Mouse (Mus musculus) lung, embryonic 15.5 days (tissue): ENCODE data around the gene Rapgef2. TPM values are rescaled to one million over a fixed set of nuclear protein-coding genes. Genes with fewer than 3 reads are reported as not detected.

Source experiments
- ATAC-seq: fragments of 200-750 bp; cut with Nextera tagmentation; 2 replicates; pipeline ENCODE4 v1.8.0; 2017; ENCODE audit warnings: moderate number of reproducible peaks, borderline replicate concordance; ENCODE audit not compliant: low FRiP score, low TSS enrichment; ENCODE audit errors: extremely low read depth
- H3K27ac ChIP-seq: fragments of 300-500 bp; sonication (generic); 2 replicates; pipeline ENCODE4 v1.5.1; 2015; ENCODE audit warnings: moderate library complexity, mild to moderate bottlenecking, inconsistent platforms
- H3K27me3 ChIP-seq: fragments of 300-500 bp; sonication (generic); 2 replicates; pipeline ENCODE4 v1.6.1; 2015; ENCODE audit warnings: inconsistent platforms
- H3K36me3 ChIP-seq: fragments of 300-500 bp; sonication (generic); 2 replicates; pipeline ENCODE4 v1.6.1; 2015; ENCODE audit warnings: inconsistent platforms
- H3K4me1 ChIP-seq: fragments of 300-500 bp; sonication (generic); 2 replicates; pipeline ENCODE4 v1.6.1; 2015; ENCODE audit warnings: inconsistent platforms
- H3K4me2 ChIP-seq: fragments of 300-500 bp; sonication (generic); 2 replicates; pipeline ENCODE4 v1.6.1; 2015; ENCODE audit warnings: inconsistent platforms, mild to moderate bottlenecking, moderate library complexity
- H3K4me3 ChIP-seq: fragments of 300-500 bp; sonication (generic); 2 replicates; pipeline ENCODE4 v1.5.1; 2015; ENCODE audit warnings: mild to moderate bottlenecking, inconsistent platforms
- H3K9ac ChIP-seq: fragments of 300-500 bp; sonication (generic); 2 replicates; pipeline ENCODE4 v1.6.1; 2015; ENCODE audit warnings: inconsistent platforms
- H3K9me3 ChIP-seq: fragments of 300-500 bp; sonication (generic); 2 replicates; pipeline ENCODE4 v1.6.1; 2016; ENCODE audit warnings: inconsistent platforms
- WGBS: fragments of 180-500 bp; shearing (Covaris S2); methylation state at CpG from one replicate; pipeline ENCODE4 v1.1.7; 2015; 5-methylcytosine and 5-hydroxymethylcytosine counted together
- polyA plus RNA-seq: library from polyadenylated mRNA; unstranded; fragments of >200 nt; fragmentation: Nextera tagmentation; extraction: Ambion mirVana; gene quantifications from 2 replicates; pipeline ENCODE4 v1.2.1, GENCODE M21; 2015

The Rapgef2 gene
- polyA plus RNA-seq, 1 experiment from 2014 or later = 6.2 TPM

GRCm38 (mm10) chr3:79028153-79028878, 258.0 kb downstream of the Rapgef2 start:
- H3K4me2 ChIP-seq = no peak overlapping the region

GRCm38 (mm10) chr3:79025983-79026382, 260.3 kb downstream of the Rapgef2 start:
- WGBS = 56% methylated on average over 3 of the region's 3 CpGs
- Histone ChIP-seq H3K27ac (no peak overlapping the region), H3K4me3 (no peak overlapping the region), H3K27me3 (no peaks in the 10 kb centered on the region), H3K36me3 (no peaks in the 10 kb centered on the region), H3K4me2 (no peak overlapping the region), H3K4me1 (no peaks in the 10 kb centered on the region), H3K9ac (no peak overlapping the region), H3K9me3 (no peaks in the 10 kb centered on the region)
- ATAC-seq = no peak

More at GRCm38 (mm10) chr3:79028153-79028878, 258.0 kb downstream of the Rapgef2 start:
- ATAC-seq = no peak
- Histone ChIP-seq H3K27me3 (no peaks in the 10 kb centered on the region), H3K36me3 (no peaks in the 10 kb centered on the region), H3K4me3 (no peak overlapping the region), H3K4me1 (no peaks in the 10 kb centered on the region), H3K9ac (no peak overlapping the region), H3K9me3 (no peaks in the 10 kb centered on the region), H3K27ac (no peak overlapping the region)
- WGBS = 37% methylated on average over 14 of the region's 14 CpGs

DNA sequence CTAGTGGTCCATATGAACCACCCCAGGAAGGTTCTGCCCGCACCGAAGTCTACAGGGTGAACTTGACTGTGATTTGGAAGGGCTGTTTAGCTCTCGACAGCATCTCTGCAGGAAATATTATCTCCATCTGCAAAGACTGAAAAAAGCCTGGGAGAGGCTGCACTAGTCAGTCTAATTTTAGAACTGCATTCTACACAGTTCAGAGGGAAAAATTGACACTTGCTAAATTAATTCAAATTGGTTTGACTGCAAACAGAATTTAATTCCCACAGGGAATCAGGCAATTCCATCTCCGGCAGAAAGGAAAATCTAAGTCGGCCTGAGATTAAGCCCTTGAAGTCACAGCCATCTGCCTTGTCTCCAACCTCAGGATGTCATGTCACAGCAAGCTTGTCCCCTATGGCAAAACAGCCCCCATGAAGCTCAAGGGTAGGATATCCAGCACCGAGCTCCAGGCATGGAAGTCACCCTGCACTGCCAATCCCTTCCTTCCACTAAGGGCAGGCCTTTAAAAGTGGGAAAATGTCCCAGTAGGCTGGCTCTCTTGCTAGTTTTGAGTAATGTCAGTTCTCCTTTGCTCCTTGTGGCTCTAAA, 262.5 kb downstream of the Rapgef2 start:
- Histone ChIP-seq H3K4me1 (no peaks in the 10 kb centered on the region), H3K36me3 (no peaks in the 10 kb centered on the region), H3K4me3 (no peak overlapping the region), H3K4me2 (no peak overlapping the region), H3K27me3 (no peaks in the 10 kb centered on the region), H3K9me3 (no peaks in the 10 kb centered on the region), H3K27ac (no peak overlapping the region), H3K9ac (no peak overlapping the region)
- no peak for ATAC-seq
- WGBS = 75% methylated on average over 6 of the region's 6 CpGs

- no peak overlapping the region for H3K9ac ChIP-seq
- H3K4me1 ChIP-seq = no peaks in the 10 kb centered on the region
- H3K27me3 ChIP-seq = no peaks in the 10 kb centered on the region
- 69% methylated on average over 4 of the region's 4 CpGs for WGBS
- no peaks in the 10 kb centered on the region for H3K9me3 ChIP-seq
- H3K36me3 ChIP-seq = no peaks in the 10 kb centered on the region
- H3K4me3 ChIP-seq = no peak overlapping the region
- H3K27ac ChIP-seq = no peak overlapping the region
- no peak for ATAC-seq
- H3K4me2 ChIP-seq = no peak overlapping the region
Observed at GRCm38 (mm10) chr3:79022690-79023089, 263.6 kb downstream of the Rapgef2 start.

DNA sequence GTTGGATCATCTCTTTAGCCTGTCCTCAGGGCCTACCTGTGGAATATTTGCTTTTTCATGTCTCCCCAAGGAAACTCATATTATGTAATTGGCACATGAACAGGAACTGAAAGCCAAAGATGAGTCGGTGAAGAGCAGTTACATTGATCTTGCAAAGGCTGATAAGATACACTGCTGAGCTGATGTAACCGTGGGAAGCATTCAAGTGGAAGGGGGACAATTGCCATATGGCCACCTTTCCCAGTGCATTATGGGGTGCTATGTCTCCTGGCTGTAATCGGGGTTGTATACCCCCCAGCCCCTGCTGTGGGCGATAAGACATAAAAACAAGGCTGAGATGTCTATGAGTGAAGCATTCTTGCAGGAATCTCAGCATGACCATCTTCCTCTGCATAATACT, 268.9 kb downstream of the Rapgef2 start:
- H3K36me3 ChIP-seq = no peaks in the 10 kb centered on the region
- no peak for ATAC-seq
- no peak overlapping the region for H3K4me3 ChIP-seq
- no peak overlapping the region for H3K4me2 ChIP-seq
- H3K4me1 ChIP-seq = no peaks in the 10 kb centered on the region
- H3K9ac ChIP-seq = no peak overlapping the region
- no peaks in the 10 kb centered on the region for H3K27me3 ChIP-seq
- no peaks in the 10 kb centered on the region for H3K9me3 ChIP-seq
- WGBS = 79% methylated on average over 4 of the region's 4 CpGs
- no peak overlapping the region for H3K27ac ChIP-seq

GRCm38 (mm10) chr3:79016830-79017229, 269.5 kb downstream of the Rapgef2 start:
- no peak overlapping the region for H3K4me3 ChIP-seq
- H3K27me3 ChIP-seq = no peaks in the 10 kb centered on the region
- H3K4me2 ChIP-seq = no peak overlapping the region
- WGBS = 81% methylated on average over 9 of the region's 9 CpGs
- no peak overlapping the region for H3K27ac ChIP-seq
- no peaks in the 10 kb centered on the region for H3K9me3 ChIP-seq
- H3K36me3 ChIP-seq = no peaks in the 10 kb centered on the region
- no peak overlapping the region for H3K9ac ChIP-seq
- no peaks in the 10 kb centered on the region for H3K4me1 ChIP-seq
- ATAC-seq = no peak

- H3K4me1 ChIP-seq = no peaks in the 10 kb centered on the region
- no peak overlapping the region for H3K27ac ChIP-seq
- no peak overlapping the region for H3K9ac ChIP-seq
- H3K4me2 ChIP-seq = no peak overlapping the region
- no peak overlapping the region for H3K4me3 ChIP-seq
- no peaks in the 10 kb centered on the region for H3K36me3 ChIP-seq
- no peaks in the 10 kb centered on the region for H3K9me3 ChIP-seq
- no peak for ATAC-seq
- H3K27me3 ChIP-seq = no peaks in the 10 kb centered on the region
- WGBS = 76% methylated on average over 9 of the region's 9 CpGs
Observed at GRCm38 (mm10) chr3:79015621-79016474, 270.5 kb downstream of the Rapgef2 start.

Other genes with a start within 250 kb of the Rapgef2 start
- not detected in 2 replicates for gene Gm17359, start 50.1 kb upstream of the Rapgef2 start, polyA plus RNA-seq